Mouse (Mus musculus) neural tube, embryonic 15.5 days (tissue): ENCODE data around the gene Ankrd23. TPM values are rescaled to one million over a fixed set of nuclear protein-coding genes. Genes with fewer than 3 reads are reported as not detected.

Experiments
- ATAC-seq: fragments of 200-750 bp; cut with Nextera tagmentation; 2 replicates; pipeline ENCODE4 v1.8.0; 2017; ENCODE audit warnings: mild to moderate bottlenecking, moderate TSS enrichment, moderate library complexity; ENCODE audit not compliant: low FRiP score
- H3K27ac ChIP-seq: fragments of 300-500 bp; sonication (generic); replicated peaks from 2 replicates; pipeline ENCODE4 v1.5.1; 2015; ENCODE audit warnings: mild to moderate bottlenecking, inconsistent platforms
- H3K27me3 ChIP-seq: fragments of 300-500 bp; sonication (generic); replicated peaks from 2 replicates; pipeline ENCODE4 v1.6.1; 2015; ENCODE audit warnings: inconsistent platforms
- H3K36me3 ChIP-seq: fragments of 300-500 bp; sonication (generic); 2 replicates; pipeline ENCODE4 v1.6.1; 2015; ENCODE audit warnings: inconsistent platforms
- H3K4me1 ChIP-seq: fragments of 300-500 bp; sonication (generic); 2 replicates; pipeline ENCODE4 v1.6.1; 2015; ENCODE audit warnings: inconsistent platforms
- H3K4me2 ChIP-seq: fragments of 300-500 bp; sonication (generic); 2 replicates; pipeline ENCODE4 v1.6.1; 2015; ENCODE audit warnings: inconsistent platforms, mild to moderate bottlenecking, moderate library complexity
- H3K4me3 ChIP-seq: fragments of 300-500 bp; sonication (generic); replicated peaks from 2 replicates; pipeline ENCODE4 v1.5.1; 2015; ENCODE audit warnings: mild to moderate bottlenecking, inconsistent platforms
- H3K9ac ChIP-seq: fragments of 300-500 bp; sonication (generic); replicated peaks from 2 replicates; pipeline ENCODE4 v1.6.1; 2015; ENCODE audit warnings: mild to moderate bottlenecking, inconsistent platforms
- H3K9me3 ChIP-seq: fragments of 300-500 bp; sonication (generic); replicated peaks from 2 replicates; pipeline ENCODE4 v1.6.1; 2016; ENCODE audit warnings: inconsistent platforms
- WGBS: fragments of 180-500 bp; shearing (Covaris S2); methylation state at CpG from one replicate; pipeline ENCODE4 v1.1.7; 2015; ENCODE audit warnings: mixed read lengths; 5-methylcytosine and 5-hydroxymethylcytosine counted together
- polyA plus RNA-seq: library from polyadenylated mRNA; unstranded; fragments of >200 nt; fragmentation: Nextera tagmentation; extraction: Ambion mirVana; gene quantifications from 2 replicates; pipeline ENCODE4 v1.2.1, GENCODE M21; 2015

Ankrd23 gene
- polyA plus RNA-seq, 1 experiment from 2014 or later: 21.6 TPM

GRCm38 (mm10) chr1:36572709-36573108 is 36.0 kb upstream of the Ankrd23 start:
- ATAC-seq: no peak
- Histone ChIP-seq H3K36me3 (no peaks in the 10 kb centered on the region), H3K27ac (no peak overlapping the region), H3K4me3 (no peak overlapping the region), H3K4me1 (peaks cover 21% of the 10 kb centered on the region), H3K4me2 (no peak overlapping the region), H3K9me3 (no peaks in the 10 kb centered on the region), H3K27me3 (no peaks in the 10 kb centered on the region), H3K9ac (no peak overlapping the region)
- WGBS: 66% methylated on average over 1 of the region's 1 CpGs

- H3K27me3 ChIP-seq: no peaks in the 10 kb centered on the region
- H3K4me3 ChIP-seq: no peak overlapping the region
- no peak overlapping the region for H3K4me2 ChIP-seq
- H3K36me3 ChIP-seq: no peaks in the 10 kb centered on the region
- no peak overlapping the region for H3K9ac ChIP-seq
- no peaks in the 10 kb centered on the region for H3K9me3 ChIP-seq
- peaks cover 21% of the 10 kb centered on the region for H3K4me1 ChIP-seq
- WGBS: 69% methylated on average over 2 of the region's 2 CpGs
- no peak overlapping the region for H3K27ac ChIP-seq
- ATAC-seq: no peak
These were observed 35.5 kb upstream of the Ankrd23 start for GRCm38 (mm10) chr1:36572140-36572700.

GRCm38 (mm10) chr1:36571627-36572026 is 34.9 kb upstream of the Ankrd23 start:
- peaks cover 23% of the 10 kb centered on the region for H3K4me1 ChIP-seq
- no peak overlapping the region for H3K9ac ChIP-seq
- H3K9me3 ChIP-seq: no peaks in the 10 kb centered on the region
- no peak overlapping the region for H3K4me2 ChIP-seq
- 52% methylated on average over 6 of the region's 6 CpGs for WGBS
- H3K36me3 ChIP-seq: no peaks in the 10 kb centered on the region
- H3K27me3 ChIP-seq: no peaks in the 10 kb centered on the region
- ATAC-seq: no peak
- H3K4me3 ChIP-seq: no peak overlapping the region
- H3K27ac ChIP-seq: no peak overlapping the region

GRCm38 (mm10) chr1:36570320-36570719 is 33.6 kb upstream of the Ankrd23 start:
- Histone ChIP-seq H3K4me2 (no peak overlapping the region), H3K27ac (no peak overlapping the region), H3K9ac (no peak overlapping the region), H3K4me1 (peaks cover 20% of the 10 kb centered on the region; the same call in 1 of the 2 replicates), H3K4me3 (no peak overlapping the region), H3K9me3 (no peaks in the 10 kb centered on the region), H3K36me3 (no peaks in the 10 kb centered on the region), H3K27me3 (no peaks in the 10 kb centered on the region)
- WGBS: 87% methylated on average over 5 of the region's 5 CpGs
- ATAC-seq: no peak

- H3K9me3 ChIP-seq: no peaks in the 10 kb centered on the region
- no peaks in the 10 kb centered on the region for H3K27me3 ChIP-seq
- no peaks in the 10 kb centered on the region for H3K36me3 ChIP-seq
- no peak overlapping the region for H3K9ac ChIP-seq
- no peak overlapping the region for H3K4me2 ChIP-seq
- WGBS: 64% methylated on average over 7 of the region's 7 CpGs
- peaks cover 20% of the 10 kb centered on the region; the same call in 1 of the 2 replicates for H3K4me1 ChIP-seq
- ATAC-seq: no peak
- 0 out of 2 replicates have a peak overlapping the region, but pooled peaks have one; percentile 28 for H3K27ac ChIP-seq
- no peak overlapping the region for H3K4me3 ChIP-seq
These were observed 33.1 kb upstream of the Ankrd23 start for GRCm38 (mm10) chr1:36569694-36570276.

- Histone ChIP-seq H3K27me3 (no peaks in the 10 kb centered on the region), H3K9me3 (no peaks in the 10 kb centered on the region), H3K4me3 (no peak overlapping the region), H3K9ac (no peak overlapping the region), H3K4me1 (peaks cover 14% of the 10 kb centered on the region; the same call in 1 of the 2 replicates), H3K36me3 (no peaks in the 10 kb centered on the region), H3K4me2 (no peak overlapping the region), H3K27ac (0 out of 2 replicates have a peak overlapping the region, but pooled peaks have one; percentile 28)
- ATAC-seq: no peak
- 90% methylated on average over 4 of the region's 4 CpGs for WGBS
These were observed 32.1 kb upstream of the Ankrd23 start for GRCm38 (mm10) chr1:36568776-36569175.

GRCm38 (mm10) chr1:36567818-36568603 is 31.3 kb upstream of the Ankrd23 start:
- WGBS: 49% methylated on average over 21 of the region's 21 CpGs
- no peaks in the 10 kb centered on the region for H3K9me3 ChIP-seq
- peaks cover 14% of the 10 kb centered on the region; the same call in 1 of the 2 replicates for H3K4me1 ChIP-seq
- H3K36me3 ChIP-seq: no peaks in the 10 kb centered on the region
- H3K4me3 ChIP-seq: no peak overlapping the region
- H3K27ac ChIP-seq: no peak overlapping the region
- no peak overlapping the region for H3K4me2 ChIP-seq
- ATAC-seq: no peak
- no peaks in the 10 kb centered on the region for H3K27me3 ChIP-seq
- H3K9ac ChIP-seq: no peak overlapping the region

GRCm38 (mm10) chr1:36566425-36566824 is 29.7 kb upstream of the Ankrd23 start:
- no peak for ATAC-seq
- H3K36me3 ChIP-seq: no peaks in the 10 kb centered on the region
- no peak overlapping the region for H3K27ac ChIP-seq
- no peaks in the 10 kb centered on the region for H3K9me3 ChIP-seq
- WGBS: 21% methylated on average over 2 of the region's 2 CpGs
- H3K4me3 ChIP-seq: no peak overlapping the region
- no peak overlapping the region for H3K9ac ChIP-seq
- peaks cover 14% of the 10 kb centered on the region; the same call in 1 of the 2 replicates for H3K4me1 ChIP-seq
- no peak overlapping the region for H3K4me2 ChIP-seq
- H3K27me3 ChIP-seq: no peaks in the 10 kb centered on the region

- no peak for ATAC-seq
- 73% methylated on average over 6 of the region's 6 CpGs for WGBS
These were observed 27.4 kb upstream of the Ankrd23 start for GRCm38 (mm10) chr1:36564101-36564500.

GRCm38 (mm10) chr1:36563632-36564031 is 26.9 kb upstream of the Ankrd23 start:
- Histone ChIP-seq H3K9me3 (no peaks in the 10 kb centered on the region), H3K27ac (no peak overlapping the region), H3K27me3 (no peaks in the 10 kb centered on the region), H3K36me3 (no peaks in the 10 kb centered on the region), H3K4me2 (no peak overlapping the region), H3K4me3 (no peak overlapping the region), H3K4me1 (peaks cover 21% of the 10 kb centered on the region), H3K9ac (no peak overlapping the region)
- no peak for ATAC-seq
- 62% methylated on average over 4 of the region's 4 CpGs for WGBS

More at GRCm38 (mm10) chr1:36564101-36564500, 27.4 kb upstream of the Ankrd23 start:
- no peaks in the 10 kb centered on the region for H3K36me3 ChIP-seq
- H3K4me1 ChIP-seq: peaks cover 17% of the 10 kb centered on the region; the same call in 1 of the 2 replicates
- no peak overlapping the region for H3K9ac ChIP-seq
- no peak overlapping the region for H3K27ac ChIP-seq
- H3K27me3 ChIP-seq: no peaks in the 10 kb centered on the region
- H3K9me3 ChIP-seq: no peaks in the 10 kb centered on the region
- no peak overlapping the region for H3K4me2 ChIP-seq
- no peak overlapping the region for H3K4me3 ChIP-seq

- Histone ChIP-seq H3K4me1 (peaks cover 21% of the 10 kb centered on the region), H3K27me3 (no peaks in the 10 kb centered on the region), H3K4me3 (no peak overlapping the region), H3K9ac (no peak overlapping the region), H3K4me2 (no peak overlapping the region), H3K27ac (no peak overlapping the region), H3K36me3 (no peaks in the 10 kb centered on the region), H3K9me3 (no peaks in the 10 kb centered on the region)
- 76% methylated on average over 2 of the region's 2 CpGs for whole genome bisulfite sequencing
- no peak for ATAC-seq
These were observed 26.5 kb upstream of the Ankrd23 start for GRCm38 (mm10) chr1:36563197-36563596.

- H3K9ac ChIP-seq: no peak overlapping the region
- no peak overlapping the region for H3K27ac ChIP-seq
- H3K9me3 ChIP-seq: no peaks in the 10 kb centered on the region
- peaks cover 17% of the 10 kb centered on the region for H3K4me1 ChIP-seq
- WGBS: 70% methylated on average over 4 of the region's 4 CpGs
- H3K36me3 ChIP-seq: no peaks in the 10 kb centered on the region
- no peak for ATAC-seq
- H3K4me2 ChIP-seq: no peak overlapping the region
- H3K27me3 ChIP-seq: no peaks in the 10 kb centered on the region
- no peak overlapping the region for H3K4me3 ChIP-seq
These were observed 25.7 kb upstream of the Ankrd23 start for GRCm38 (mm10) chr1:36562388-36562787.
